Mouse (Mus musculus) intestine, embryonic 16.5 days (tissue): ENCODE results near the gene Bcl2l14. TPM values are rescaled to one million over a fixed set of nuclear protein-coding genes. Genes with fewer than 3 reads are reported as not detected.

Experiments
- ATAC-seq: fragments of 200-750 bp; cut with Nextera tagmentation; 2 replicates; pipeline ENCODE4 v1.8.0; 2017; ENCODE audit warnings: moderate TSS enrichment, moderate library complexity
- H3K27ac ChIP-seq: fragments of 300-500 bp; sonication (generic); 2 replicates; pipeline ENCODE4 v1.5.1; 2014; ENCODE audit warnings: mild to moderate bottlenecking, low read length
- H3K27me3 ChIP-seq: fragments of 300-500 bp; sonication (generic); replicated peaks from 2 replicates; pipeline ENCODE4 v1.6.1; 2014; ENCODE audit warnings: low read length, control low read depth, mixed read lengths; ENCODE audit not compliant: control insufficient read depth, insufficient read depth
- H3K36me3 ChIP-seq: fragments of 300-500 bp; sonication (generic); 2 replicates; pipeline ENCODE4 v1.6.1; 2014; ENCODE audit warnings: low read length, control low read depth; ENCODE audit not compliant: control insufficient read depth, insufficient read depth
- H3K4me1 ChIP-seq: fragments of 300-500 bp; sonication (generic); 2 replicates; pipeline ENCODE4 v1.6.1; 2014; ENCODE audit warnings: low read length, control low read depth, mixed read lengths; ENCODE audit not compliant: control insufficient read depth, insufficient read depth
- H3K4me2 ChIP-seq: fragments of 300-500 bp; sonication (generic); 2 replicates; pipeline ENCODE4 v1.6.1; 2014; ENCODE audit warnings: low read depth, low read length, control low read depth
- H3K4me3 ChIP-seq: fragments of 300-500 bp; sonication (generic); 2 replicates; pipeline ENCODE4 v1.5.1; 2014; ENCODE audit warnings: mild to moderate bottlenecking, low read length
- H3K9ac ChIP-seq: fragments of 300-500 bp; sonication (generic); 2 replicates; pipeline ENCODE4 v1.6.1; 2014; ENCODE audit warnings: low read depth, low read length
- H3K9me3 ChIP-seq: fragments of 300-500 bp; sonication (generic); 2 replicates; pipeline ENCODE4 v1.6.1; 2016; ENCODE audit warnings: low read length, control low read depth; ENCODE audit not compliant: control insufficient read depth
- WGBS: fragments of 180-500 bp; shearing (Covaris S2); extraction: QIAGEN DNeasy Blood & Tissue Kit; methylation state at CpG from one replicate; pipeline ENCODE4 v1.1.7; 2014; 5-methylcytosine and 5-hydroxymethylcytosine counted together
- polyA plus RNA-seq: library from polyadenylated mRNA; unstranded; fragments of >200 nt; fragmentation: Nextera tagmentation; extraction: Ambion mirVana; gene quantifications from 2 replicates; pipeline ENCODE4 v1.2.1, GENCODE M21; 2015

Bcl2l14 gene
- 3.5 and 5.2 TPM in 2 replicates for polyA plus RNA-seq

DNA sequence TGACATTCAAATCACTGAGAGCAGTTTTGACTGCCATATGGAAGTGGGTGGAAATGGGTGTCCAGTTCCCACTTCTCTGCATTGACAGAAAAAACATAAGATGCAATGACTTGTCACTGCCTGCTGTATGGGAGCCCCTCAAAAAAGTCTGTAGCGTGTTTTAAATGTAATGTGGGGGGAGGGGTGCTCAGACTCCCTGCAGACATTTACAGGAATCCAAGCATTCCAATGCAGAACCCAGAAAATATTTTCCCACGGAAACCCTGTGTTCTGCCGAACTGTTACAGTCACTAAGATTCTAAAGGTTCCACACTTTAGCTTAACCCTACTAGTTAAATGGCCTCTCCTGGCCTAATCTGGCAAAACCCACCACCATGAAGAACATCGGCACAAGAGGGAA lies at the start of gene Bcl2l14:
TSS of gene Bcl2l14 (plus strand) at position 301 of the 400 bp plus-strand sequence.
- H3K4me3 ChIP-seq = no peak within 1 kb of the TSS
- no peak within 1 kb of the TSS for H3K9ac ChIP-seq
- no peaks in the 10 kb centered on the region for H3K36me3 ChIP-seq
- H3K4me1 ChIP-seq = no peaks in the 10 kb centered on the region
- H3K4me2 ChIP-seq = no peak within 1 kb of the TSS
- H3K27ac ChIP-seq = no peak within 1 kb of the TSS
- H3K27me3 ChIP-seq = no peaks in the 10 kb centered on the region
- no peak for ATAC-seq
- H3K9me3 ChIP-seq = no peaks in the 10 kb centered on the region
- 74% methylated on average over 4 of the region's 4 CpGs for WGBS

DNA sequence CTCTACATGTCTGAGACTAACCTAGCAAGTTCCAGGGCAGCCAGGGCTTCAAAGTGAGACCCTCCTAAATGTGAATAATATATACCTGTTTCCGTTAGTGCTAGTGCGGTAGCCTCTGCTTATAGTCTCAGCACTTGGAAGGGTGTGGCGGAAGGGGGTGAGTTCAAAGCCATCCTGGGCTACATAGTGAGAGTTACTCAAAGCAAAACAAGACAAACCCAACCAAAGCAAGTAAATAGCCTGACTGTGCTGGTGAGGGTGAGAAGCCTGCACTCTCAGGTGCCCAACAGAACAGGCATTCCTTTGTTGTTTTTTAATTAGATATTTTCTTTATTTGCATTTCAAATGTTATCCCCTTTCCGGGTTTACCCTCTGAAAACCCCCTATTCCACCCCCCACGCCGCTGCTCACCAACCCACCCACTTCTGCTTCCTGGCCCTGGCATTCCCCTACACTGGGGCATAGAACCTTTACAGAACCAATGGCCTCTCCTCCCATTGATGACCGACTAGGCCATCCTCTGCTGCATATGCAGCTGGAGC lies 47.5 kb upstream of the Bcl2l14 start:
- no peaks in the 10 kb centered on the region for H3K27me3 ChIP-seq
- no peak overlapping the region for H3K4me3 ChIP-seq
- 91% methylated on average over 7 of the region's 7 CpGs for WGBS
- H3K9ac ChIP-seq = no peak overlapping the region
- H3K9me3 ChIP-seq = no peaks in the 10 kb centered on the region
- no peak for ATAC-seq
- no peaks in the 10 kb centered on the region for H3K4me1 ChIP-seq
- no peaks in the 10 kb centered on the region for H3K36me3 ChIP-seq
- no peak overlapping the region for H3K27ac ChIP-seq
- H3K4me2 ChIP-seq = no peak overlapping the region

DNA sequence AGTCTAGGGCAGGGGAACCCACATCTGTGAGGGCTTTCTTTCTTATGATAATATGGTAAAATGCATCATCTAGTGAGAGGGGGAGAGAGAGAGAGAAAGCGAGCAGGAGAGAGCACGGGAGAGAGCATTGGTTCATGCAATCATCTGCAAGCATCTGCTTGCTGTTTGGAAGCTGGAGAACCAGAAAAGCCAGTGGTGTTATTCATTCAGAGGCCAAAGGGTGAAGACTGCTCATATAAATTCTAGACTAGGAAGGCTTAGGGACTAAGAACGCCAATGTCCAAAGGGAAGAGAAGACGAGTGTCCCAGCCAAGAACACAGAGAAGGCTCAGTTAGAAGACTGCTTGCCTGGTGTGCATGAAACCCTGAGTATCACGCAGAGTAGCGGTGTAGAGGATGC lies 43.2 kb upstream of the Bcl2l14 start:
- Histone ChIP-seq H3K36me3 (no peaks in the 10 kb centered on the region), H3K27me3 (no peaks in the 10 kb centered on the region), H3K9me3 (no peaks in the 10 kb centered on the region), H3K27ac (no peak overlapping the region), H3K4me3 (no peak overlapping the region), H3K9ac (no peak overlapping the region), H3K4me2 (no peak overlapping the region), H3K4me1 (no peaks in the 10 kb centered on the region)
- ATAC-seq = no peak
- 78% methylated on average over 6 of the region's 6 CpGs for WGBS

DNA sequence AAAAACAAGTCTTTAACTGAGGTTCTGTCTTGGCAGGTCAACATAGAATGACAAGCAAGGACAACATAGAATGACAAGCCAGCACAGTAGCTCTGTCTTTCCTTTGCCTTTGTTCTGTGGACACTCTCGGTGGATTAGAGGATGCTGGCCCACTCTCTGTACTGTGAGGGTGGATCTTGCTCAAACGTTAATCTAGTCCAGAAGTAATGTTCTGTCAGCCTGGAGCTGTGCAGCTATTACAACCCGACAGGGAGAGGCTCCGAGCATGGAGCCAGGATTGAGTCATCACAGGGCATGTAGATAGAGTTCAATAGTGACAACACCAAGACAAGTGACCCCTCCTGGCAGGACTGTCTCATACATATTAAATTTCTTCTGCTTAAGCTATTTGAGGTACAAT lies 42.4 kb upstream of the Bcl2l14 start:
- H3K9ac ChIP-seq = no peak overlapping the region
- H3K27ac ChIP-seq = no peak overlapping the region
- no peak overlapping the region for H3K4me3 ChIP-seq
- no peak for ATAC-seq
- H3K4me2 ChIP-seq = no peak overlapping the region
- H3K4me1 ChIP-seq = no peaks in the 10 kb centered on the region
- 72% methylated on average over 4 of the region's 4 CpGs for WGBS
- no peaks in the 10 kb centered on the region for H3K27me3 ChIP-seq
- H3K9me3 ChIP-seq = no peaks in the 10 kb centered on the region
- H3K36me3 ChIP-seq = no peaks in the 10 kb centered on the region

GRCm38 (mm10) chr6:134357570-134357969 lies 38.5 kb upstream of the Bcl2l14 start:
- Histone ChIP-seq H3K4me1 (no peaks in the 10 kb centered on the region), H3K27me3 (no peaks in the 10 kb centered on the region), H3K4me2 (no peak overlapping the region), H3K36me3 (no peaks in the 10 kb centered on the region), H3K9ac (no peak overlapping the region), H3K4me3 (no peak overlapping the region), H3K9me3 (no peaks in the 10 kb centered on the region), H3K27ac (no peak overlapping the region)
- ATAC-seq = no peak
- 58% methylated on average over 6 of the region's 6 CpGs for WGBS

GRCm38 (mm10) chr6:134360079-134360478 lies 36.0 kb upstream of the Bcl2l14 start:
- Histone ChIP-seq H3K27ac (no peak overlapping the region), H3K36me3 (no peaks in the 10 kb centered on the region), H3K27me3 (no peaks in the 10 kb centered on the region), H3K4me1 (no peaks in the 10 kb centered on the region), H3K4me3 (no peak overlapping the region), H3K9me3 (no peaks in the 10 kb centered on the region), H3K9ac (no peak overlapping the region), H3K4me2 (no peak overlapping the region)
- ATAC-seq = no peak
- 86% methylated on average over 4 of the region's 4 CpGs for WGBS

DNA sequence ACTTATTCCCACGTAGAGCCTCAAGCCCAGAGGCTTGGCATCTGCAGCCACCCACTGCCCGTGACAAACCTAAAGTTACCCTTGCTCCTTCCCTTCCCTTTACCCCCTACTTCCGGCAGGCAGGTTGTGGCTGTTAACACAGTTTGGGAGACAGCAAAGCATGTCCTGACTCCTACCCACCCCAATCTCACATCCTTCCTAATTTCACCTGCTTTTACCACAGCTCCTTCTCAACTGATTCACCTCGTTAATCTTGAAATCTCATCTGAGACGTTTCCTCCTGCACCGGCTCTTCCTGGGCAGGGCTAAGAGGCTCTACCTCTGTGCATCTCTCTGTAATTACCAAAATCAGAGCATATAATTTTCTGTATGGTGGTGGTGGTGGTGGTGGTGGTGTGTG lies 31.5 kb upstream of the Bcl2l14 start:
- Histone ChIP-seq H3K36me3 (no peaks in the 10 kb centered on the region), H3K27ac (no peak overlapping the region), H3K4me3 (no peak overlapping the region), H3K9ac (no peak overlapping the region), H3K27me3 (no peaks in the 10 kb centered on the region), H3K9me3 (no peaks in the 10 kb centered on the region), H3K4me2 (no peak overlapping the region), H3K4me1 (no peaks in the 10 kb centered on the region)
- ATAC-seq = no peak
- WGBS = 67% methylated on average over 6 of the region's 6 CpGs

GRCm38 (mm10) chr6:134365952-134366351 lies 30.2 kb upstream of the Bcl2l14 start:
- Histone ChIP-seq H3K36me3 (no peaks in the 10 kb centered on the region), H3K9ac (no peak overlapping the region), H3K27me3 (no peaks in the 10 kb centered on the region), H3K4me3 (no peak overlapping the region), H3K4me1 (no peaks in the 10 kb centered on the region), H3K9me3 (no peaks in the 10 kb centered on the region), H3K27ac (no peak overlapping the region), H3K4me2 (no peak overlapping the region)
- WGBS = 66% methylated on average over 4 of the region's 4 CpGs
- no peak for ATAC-seq

- WGBS = 59% methylated on average over 10 of the region's 10 CpGs
- Histone ChIP-seq H3K4me1 (no peaks in the 10 kb centered on the region), H3K4me3 (no peak overlapping the region), H3K36me3 (no peaks in the 10 kb centered on the region), H3K9me3 (no peaks in the 10 kb centered on the region), H3K27me3 (no peaks in the 10 kb centered on the region), H3K9ac (no peak overlapping the region), H3K27ac (no peak overlapping the region), H3K4me2 (no peak overlapping the region)
- no peak for ATAC-seq
Observed at GRCm38 (mm10) chr6:134366366-134367351, 29.5 kb upstream of the Bcl2l14 start.
